ENCODE assay signal across 10 mouse cellular contexts in genomic region chr3:88291970-88292369, GRCm38 (mm10). TPM values are rescaled to one million over a fixed set of nuclear protein-coding genes. Genes with fewer than 3 reads are reported as not detected.
DNase-seq lines count a peak whose midpoint lies in the region; ATAC-seq lines count a peak whose summit lies in the region.
"Had no signal": no experiment of that assay in that cellular context is flagged by ENCODE, and none has a peak within 500 bp of the region (broad histone marks: within the 10 kb centered on the region; RNA-seq: fewer than 3 reads in every experiment).

No protein-coding gene starts in this region.

- intact Hi-C loops in gastrocnemius, postnatal 14 days (cut with DNase I; ENCODE audit: low total_unique reads), result no loop called here
- intact Hi-C loops in gastrocnemius, postnatal 36 days (cut with DNase I), result loop anchor here (10.0 kb wide), 1 partner anchor 393 kb away; the partner anchor contains the start of gene Khdc4

- H3K9ac ChIP-seq in hindbrain, embryonic 14.5 days, result no peak overlapping the region
- H3K9ac ChIP-seq: hindbrain, embryonic 15.5 days; neural tube, embryonic 13.5 days had no signal

- no peak overlapping the region for H3K27ac ChIP-seq in hindbrain, embryonic 14.5 days
- H3K27ac ChIP-seq: hindbrain, embryonic 15.5 days; neural tube, embryonic 13.5 days had no signal

- WGBS in hindbrain, embryonic 14.5 days, result 52% methylated on average over 4 of the region's 4 CpGs

- ATAC-seq in megakaryocyte progenitor cell, adult 5-6 weeks (replicated peaks; ENCODE audit: poor library complexity), result 0 out of 2 replicates have a peak, but pooled peaks have one; percentile 11
- ATAC-seq in hindbrain, embryonic 14.5 days (ENCODE audit: low FRiP score), result no peak

- peak; percentile 8 for DNase-seq in gastrocnemius, postnatal 14 days
- DNase-seq in gastrocnemius, postnatal 36 days, result no peak
- DNase-seq in urinary bladder, postnatal 14 days (ENCODE audit: low spot score), result peak; percentile 16
- DNase-seq in urinary bladder, postnatal 25 days (ENCODE audit: low spot score), result no peak
- DNase-seq in embryo, embryonic 11 days, result peak; percentile 28
- DNase-seq in ovary, postnatal 10 days (ENCODE audit: low spot score), result no peak
- no peak for DNase-seq in hindbrain, embryonic 14.5 days (ENCODE audit: low spot score)

- H3K4me1 ChIP-seq in hindbrain, embryonic 14.5 days (replicated peaks; ENCODE audit: control insufficient read depth, insufficient read depth, low read length), result peaks cover 6% of the 10 kb centered on the region; the same call in 1 of the 2 replicates

- H3K4me3 ChIP-seq in hindbrain, embryonic 14.5 days (replicated peaks; ENCODE audit: low read length), result no peak overlapping the region
- H3K4me3 ChIP-seq: hindbrain, embryonic 15.5 days; neural tube, embryonic 13.5 days had no signal

- H3K4me2 ChIP-seq in hindbrain, embryonic 14.5 days (replicated peaks), result no peak overlapping the region
- H3K4me2 ChIP-seq: hindbrain, embryonic 15.5 days; neural tube, embryonic 13.5 days had no signal

- H3K36me3 ChIP-seq in hindbrain, embryonic 14.5 days (replicated peaks; ENCODE audit: control insufficient read depth, insufficient read depth), result no peaks in the 10 kb centered on the region
- H3K36me3 ChIP-seq: hindbrain, embryonic 15.5 days; neural tube, embryonic 13.5 days had no signal

- no peaks in the 10 kb centered on the region for H3K27me3 ChIP-seq in hindbrain, embryonic 14.5 days (ENCODE audit: control insufficient read depth, insufficient read depth, low read length)
- H3K27me3 ChIP-seq: hindbrain, embryonic 15.5 days; neural tube, embryonic 13.5 days had no signal

- H3K9me3 ChIP-seq in hindbrain, embryonic 14.5 days (ENCODE audit: control insufficient read depth, low read length), result no peaks in the 10 kb centered on the region
- H3K9me3 ChIP-seq: hindbrain, embryonic 15.5 days; neural tube, embryonic 13.5 days had no signal

RNA-seq across cellular contexts. Expression of gene Tsacc, which starts 4.8 kb away (rescaled TPM):
- total RNA-seq in gastrocnemius, postnatal 14 days (2021), result 1 to 10 TPM; 5.8 to 8.5 TPM
- 1 to 10 TPM; 4.2 to 5.3 TPM for total RNA-seq in gastrocnemius, postnatal 36 days (2021)
- 10.3 and 12.2 TPM in 2 replicates for total RNA-seq in megakaryocyte progenitor cell, adult 5-6 weeks (2015)
- 4.1 and 5.3 TPM in 2 replicates for total RNA-seq in megakaryocyte progenitor cell, adult 5-6 weeks (2017)
- 5.8 and 8.5 TPM in 2 replicates for polyA plus RNA-seq in hindbrain, embryonic 14.5 days (2014; fragmentation: Nextera tagmentation; extraction: Ambion mirVana)

RNA-seq across cellular contexts. Expression of gene Cct3, which starts 4.9 kb away (rescaled TPM):
- 100 to 1,000 TPM; 132 to 151 TPM for total RNA-seq in gastrocnemius, postnatal 14 days (2021)
- 10 to 100 TPM; 85.5 to 97.0 TPM for total RNA-seq in gastrocnemius, postnatal 36 days (2021)
- total RNA-seq in megakaryocyte progenitor cell, adult 5-6 weeks (2015), result 620 and 719 TPM in 2 replicates
- total RNA-seq in megakaryocyte progenitor cell, adult 5-6 weeks (2017), result 355 and 383 TPM in 2 replicates
- polyA plus RNA-seq in hindbrain, embryonic 14.5 days (2014; fragmentation: Nextera tagmentation; extraction: Ambion mirVana), result 455 and 498 TPM in 2 replicates

RNA-seq across cellular contexts. Expression of gene Gm38392, which starts 5.0 kb away (rescaled TPM):
- under 1 TPM; 0.35 to 0.44 TPM for total RNA-seq in gastrocnemius, postnatal 14 days (2021)
- total RNA-seq in gastrocnemius, postnatal 36 days (2021), result under 1 TPM; 0.35 to 0.51 TPM
- 0.10 TPM in 1 of 2 replicates, not detected in the other for total RNA-seq in megakaryocyte progenitor cell, adult 5-6 weeks (2015)
- not detected in 2 replicates for total RNA-seq in megakaryocyte progenitor cell, adult 5-6 weeks (2017)
- 0.37 TPM in 1 of 2 replicates, not detected in the other for polyA plus RNA-seq in hindbrain, embryonic 14.5 days (2014; fragmentation: Nextera tagmentation; extraction: Ambion mirVana)
- polyA plus RNA-seq: hindbrain, embryonic 15.5 days had no signal

RNA-seq across cellular contexts. Expression of gene Glmp, which starts 32.9 kb away (rescaled TPM):
- total RNA-seq in gastrocnemius, postnatal 14 days (2021), result 10 to 100 TPM; 50.4 to 52.3 TPM
- total RNA-seq in gastrocnemius, postnatal 36 days (2021), result 10 to 100 TPM; 34.5 to 45.4 TPM
- total RNA-seq in megakaryocyte progenitor cell, adult 5-6 weeks (2015), result 86.5 and 116 TPM in 2 replicates
- 20.2 and 23.9 TPM in 2 replicates for total RNA-seq in megakaryocyte progenitor cell, adult 5-6 weeks (2017)
- 72.7 and 81.3 TPM in 2 replicates for polyA plus RNA-seq in hindbrain, embryonic 14.5 days (2014; fragmentation: Nextera tagmentation; extraction: Ambion mirVana)

RNA-seq across cellular contexts. Expression of gene Rhbg, which starts 37.5 kb away (rescaled TPM):
- not detected for total RNA-seq in gastrocnemius, postnatal 14 days (2021)
- total RNA-seq in gastrocnemius, postnatal 36 days (2021), result not detected
- not detected in 2 replicates for total RNA-seq in megakaryocyte progenitor cell, adult 5-6 weeks (2015)
- total RNA-seq in megakaryocyte progenitor cell, adult 5-6 weeks (2017), result 0.14 TPM in 1 of 2 replicates, not detected in the other
- polyA plus RNA-seq in hindbrain, embryonic 14.5 days (2014; fragmentation: Nextera tagmentation; extraction: Ambion mirVana), result 0.48 and 0.76 TPM in 2 replicates

Comparison
In these comparisons a context has a peak if more than half of its experiments do, and no peak if none do; other contexts are left out.
1. DNase-seq: peak in gastrocnemius, postnatal 14 days (single experiment), urinary bladder, postnatal 14 days (single experiment) and embryo, embryonic 11 days (single experiment); none in gastrocnemius, postnatal 36 days (0 of 2), urinary bladder, postnatal 25 days (single experiment), ovary, postnatal 10 days (single experiment) and hindbrain, embryonic 14.5 days (single experiment).